ENCODE assay signal across 17 mouse cellular contexts in the genomic region with DNA sequence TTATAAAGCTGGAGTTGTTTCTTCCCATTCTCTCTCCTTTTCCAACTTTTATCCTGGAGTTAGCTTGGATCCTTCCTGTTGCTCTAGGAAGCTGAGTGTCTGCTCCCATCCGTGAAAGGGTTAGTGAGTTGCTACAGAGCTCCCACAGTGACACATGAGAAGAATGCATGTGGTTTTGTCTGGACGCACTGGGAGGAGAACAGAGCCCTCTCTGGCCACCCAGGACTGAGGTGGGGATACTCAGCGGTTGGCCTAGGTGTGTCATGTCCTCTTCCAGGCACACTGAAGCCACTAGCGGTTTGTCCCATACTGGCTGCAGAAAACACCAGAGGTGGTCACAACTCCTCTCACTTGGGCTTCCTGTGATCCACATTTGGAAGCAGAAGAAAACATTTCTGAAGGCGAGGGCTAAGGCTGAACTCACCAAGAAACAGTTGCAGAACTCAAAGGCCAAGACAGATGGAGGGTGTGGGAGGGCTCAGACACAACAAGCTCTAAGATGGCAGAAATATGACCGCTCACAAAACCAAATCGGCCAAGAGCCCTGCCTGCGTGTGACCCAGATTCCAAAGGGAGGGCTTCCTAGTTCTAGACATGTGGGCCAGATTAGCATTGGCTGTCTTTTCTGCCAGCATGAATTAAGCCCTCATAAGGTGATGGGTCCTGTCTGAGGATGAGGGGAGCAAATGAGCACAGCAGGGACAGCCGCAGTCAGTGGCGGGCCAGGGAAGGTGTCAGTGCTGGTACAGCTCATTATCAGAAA. TPM values are rescaled to one million over a fixed set of nuclear protein-coding genes. Genes with fewer than 3 reads are reported as not detected.
DNase-seq lines count a peak whose midpoint lies in the region; TF ChIP-seq lines count a peak whose summit lies in the region.
"Had no signal": no experiment of that assay in that cellular context is flagged by ENCODE, and none has a peak within 500 bp of the region (broad histone marks: within the 10 kb centered on the region; RNA-seq: fewer than 3 reads in every experiment).

No protein-coding gene starts in this region.

- H3K9ac ChIP-seq in heart, adult 2 months (ENCODE audit: low read depth, low read length) = no peak overlapping the region
- H3K9ac ChIP-seq: lung, embryonic 15.5 days; midbrain, embryonic 12.5 days; neural tube, embryonic 12.5 days; stomach, embryonic 15.5 days had no signal

- peaks cover 1% of the 10 kb centered on the region; the same call in 1 of the 2 replicates for H3K4me1 ChIP-seq in heart, adult 2 months (ENCODE audit: control insufficient read depth, insufficient read depth, low read length)
- peaks cover 31% of the 10 kb centered on the region for H3K4me1 ChIP-seq in embryonic facial prominence, embryonic 10.5 days
- H3K4me1 ChIP-seq: stomach, embryonic 15.5 days had no signal

- no peak for TF ChIP-seq POLR2A in heart, adult 2 months (IDR thresholded peaks at IDR 0.05; ENCODE audit: insufficient read depth, low read depth, low read length)

- H3K27me3 ChIP-seq in heart, adult 2 months (ENCODE audit: control insufficient read depth, insufficient read depth, low read length) = no peaks in the 10 kb centered on the region
- H3K27me3 ChIP-seq in embryonic facial prominence, embryonic 10.5 days (replicated peaks; ENCODE audit: low read depth, poor library complexity, severe bottlenecking) = no peaks in the 10 kb centered on the region
- H3K27me3 ChIP-seq: lung, embryonic 15.5 days; midbrain, embryonic 12.5 days; neural tube, embryonic 12.5 days; stomach, embryonic 15.5 days had no signal

- 85% methylated on average over 10 of the region's 10 CpGs for WGBS in heart, adult 2 months
- WGBS in embryonic facial prominence, embryonic 10.5 days = 69% methylated on average over 10 of the region's 10 CpGs

- no peak for TF ChIP-seq CTCF in heart, adult 2 months (IDR thresholded peaks at IDR 0.05)

- intact Hi-C loops in heart, adult 2 months (cut with DNase I) = loop anchor here (5.0 kb wide), 1 partner anchor 48 kb away; no protein-coding TSS in a partner anchor

- H3K9me3 ChIP-seq in embryonic facial prominence, embryonic 10.5 days = no peaks in the 10 kb centered on the region
- H3K9me3 ChIP-seq: lung, embryonic 15.5 days; midbrain, embryonic 12.5 days; neural tube, embryonic 12.5 days; stomach, embryonic 15.5 days had no signal

- no peak for TF ChIP-seq EP300 in heart, adult 2 months (IDR thresholded peaks at IDR 0.05; ENCODE audit: insufficient read depth, low read depth, low read length)

- no peaks in the 10 kb centered on the region for H3K36me3 ChIP-seq in heart, adult 2 months (ENCODE audit: control insufficient read depth, insufficient read depth, low read length)
- H3K36me3 ChIP-seq in embryonic facial prominence, embryonic 10.5 days (replicated peaks) = no peaks in the 10 kb centered on the region
- H3K36me3 ChIP-seq: lung, embryonic 15.5 days; midbrain, embryonic 12.5 days; neural tube, embryonic 12.5 days; stomach, embryonic 15.5 days had no signal

- H3K79me2 ChIP-seq in heart, adult 2 months (replicated peaks; ENCODE audit: control insufficient read depth, insufficient read depth, low read length) = no peaks in the 10 kb centered on the region

- no peak overlapping the region for H3K27ac ChIP-seq in heart, adult 2 months
- H3K27ac ChIP-seq in embryonic facial prominence, embryonic 10.5 days (replicated peaks) = peak overlapping the region; percentile 40; the same call in 1 of the 2 replicates
- H3K27ac ChIP-seq: midbrain, embryonic 12.5 days; neural tube, embryonic 12.5 days; stomach, embryonic 15.5 days had no signal

- DNase-seq in heart, adult 11 months = peak; percentile 57
- no peak for DNase-seq in heart, adult 2 months
- DNase-seq in right cerebral cortex, adult 18-20 months = peak; percentile 74
- no peak for DNase-seq in right cerebral cortex, postnatal 25 days
- DNase-seq in embryonic facial prominence, embryonic 10.5 days (ENCODE audit: low spot score) = peak; percentile 32
- peak; percentile 94 for DNase-seq in retina, postnatal 1 day
- no peak for DNase-seq in neural tube, embryonic 10.5 days (ENCODE audit: extremely low spot score, low spot score)
- DNase-seq in adrenal gland, adult 18-20 months (ENCODE audit: low spot score in 2 of 2) = no peak
- DNase-seq: B cell, adult 2 months; gastrocnemius, postnatal 10 days; kidney, postnatal 14 days; layer of hippocampus, postnatal 36 days; liver had no signal

- H3K4me3 ChIP-seq in heart, adult 2 months = no peak overlapping the region
- no peak overlapping the region for H3K4me3 ChIP-seq in embryonic facial prominence, embryonic 10.5 days
- H3K4me3 ChIP-seq: lung, embryonic 15.5 days; midbrain, embryonic 12.5 days; neural tube, embryonic 12.5 days; stomach, embryonic 15.5 days had no signal

RNA-seq across cellular contexts. Expression of a gene that starts 52.3 kb away (rescaled TPM):
- total RNA-seq in heart, adult 2 months (2021) = 10 to 100 TPM in 1 of 2 experiments, 1 to 10 TPM in 1; 3.7 to 10.1 TPM
- 2.6 and 4.8 TPM in 2 replicates for polyA plus RNA-seq in heart, adult 2 months (2012; rRNA removed)
- 12.7 and 15.3 TPM in 2 replicates for polyA plus RNA-seq in embryonic facial prominence, embryonic 10.5 days (2016; fragmentation: Nextera tagmentation; extraction: Ambion mirVana)
- total RNA-seq in adrenal gland, adult 18-20 months (2021) = 10 to 100 TPM; 12.4 to 20.2 TPM

Comparison
In these comparisons a context has a peak if more than half of its experiments do, and no peak if none do; other contexts are left out.
1. DNase-seq: peak in heart, adult 11 months (single experiment), right cerebral cortex, adult 18-20 months (single experiment), embryonic facial prominence, embryonic 10.5 days (single experiment) and retina, postnatal 1 day (single experiment); none in heart, adult 2 months (0 of 2), right cerebral cortex, postnatal 25 days (single experiment), neural tube, embryonic 10.5 days (single experiment) and adrenal gland, adult 18-20 months (0 of 2).